Mouse (Mus musculus) ZHBTc4 (cell line): Measurements from ENCODE around the gene Gm10491.

Source experiments
- DNase-seq: peaks from one replicate; pipeline ENCODE4 v3.0.0-alpha.2; 2011; ENCODE audit warnings: low read depth, low spot score

Gm10491 gene

DNA sequence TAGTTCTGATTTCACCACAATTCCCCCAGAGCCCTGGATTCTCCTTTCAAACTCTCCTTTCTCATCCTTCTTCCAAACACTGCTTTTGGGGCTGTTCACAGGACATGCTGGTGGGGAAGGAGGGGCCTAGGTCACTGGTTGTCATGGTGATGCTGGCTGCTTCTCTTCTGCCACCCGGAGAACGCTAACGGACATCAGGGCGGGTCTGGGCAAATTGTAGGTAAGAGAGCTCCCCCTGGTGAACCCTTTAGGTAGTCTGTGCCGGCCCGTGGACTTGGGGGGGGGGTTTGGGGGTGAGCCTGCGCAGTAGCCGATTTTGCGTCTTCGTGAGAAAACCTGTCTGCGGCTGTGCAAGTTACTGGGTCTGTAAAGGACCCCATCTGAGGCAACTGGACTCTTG, 27.8 kb downstream of the Gm10491 start:
- DNase-seq: peak; percentile 90

DNA sequence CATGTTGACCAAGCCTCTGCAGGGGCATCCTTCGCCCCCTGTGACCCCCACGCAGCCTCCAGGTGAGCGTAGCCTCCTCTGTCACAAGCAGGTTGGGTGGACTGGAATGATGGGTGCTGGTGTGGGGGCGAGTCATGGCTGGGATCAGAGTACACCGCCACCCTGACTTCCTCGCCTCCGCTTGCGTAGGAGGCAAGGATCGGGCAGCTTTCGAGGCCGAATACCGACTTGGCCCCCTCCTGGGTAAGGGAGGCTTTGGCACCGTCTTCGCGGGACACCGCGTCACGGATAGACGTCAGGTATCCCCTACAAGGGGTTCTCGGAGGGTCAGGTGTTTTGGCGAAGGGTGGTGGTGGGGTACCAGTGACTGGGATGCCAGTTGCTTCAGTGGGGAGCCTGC, 29.1 kb downstream of the Gm10491 start:
- no peak for DNase-seq

DNA sequence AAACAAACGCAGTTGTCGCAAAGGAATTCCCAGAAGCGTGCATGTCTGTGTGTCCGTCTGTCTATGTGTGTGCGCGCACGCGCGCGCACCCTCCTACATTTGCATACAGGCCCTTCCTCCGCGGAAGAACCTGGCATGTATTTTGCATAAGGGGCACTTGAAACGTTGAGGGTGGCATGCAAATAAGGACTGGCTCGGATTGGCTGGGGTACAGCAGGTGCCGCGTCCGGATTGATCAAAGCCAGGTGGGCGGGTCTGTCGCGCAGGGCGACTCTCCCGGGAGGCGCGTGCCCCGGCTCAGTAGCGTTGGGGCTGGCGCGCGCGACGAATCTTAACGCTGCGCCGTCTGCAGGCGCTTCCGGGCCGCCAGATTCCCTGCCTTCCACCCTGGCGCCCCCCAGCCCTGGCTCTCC, 29.6 kb downstream of the Gm10491 start, which contains the start of gene Pim2:
Gene Pim2 (plus strand): TSS at position 256 of the 413 bp plus-strand sequence.
- DNase-seq: peak; percentile 95

DNA sequence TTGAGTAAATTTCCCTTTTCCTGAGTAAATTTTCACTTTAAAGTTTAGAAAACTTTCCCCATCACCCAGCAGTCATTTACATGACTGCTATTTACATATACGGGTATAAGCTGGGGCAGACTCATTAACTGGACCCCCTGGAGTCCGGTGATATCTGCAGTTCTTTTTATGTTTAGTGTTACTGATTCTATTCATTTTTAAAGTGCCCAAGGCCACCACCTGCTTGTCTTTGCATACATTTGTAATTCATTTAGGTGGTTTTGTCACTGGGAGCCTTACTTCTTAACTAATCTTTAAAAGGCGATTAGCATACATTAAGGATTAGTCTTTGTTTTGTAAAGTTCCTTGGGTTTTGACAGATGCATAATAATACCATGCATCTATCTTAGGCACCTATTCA, 37.8 kb downstream of the Gm10491 start:
- peak; percentile 66 for DNase-seq

DNA sequence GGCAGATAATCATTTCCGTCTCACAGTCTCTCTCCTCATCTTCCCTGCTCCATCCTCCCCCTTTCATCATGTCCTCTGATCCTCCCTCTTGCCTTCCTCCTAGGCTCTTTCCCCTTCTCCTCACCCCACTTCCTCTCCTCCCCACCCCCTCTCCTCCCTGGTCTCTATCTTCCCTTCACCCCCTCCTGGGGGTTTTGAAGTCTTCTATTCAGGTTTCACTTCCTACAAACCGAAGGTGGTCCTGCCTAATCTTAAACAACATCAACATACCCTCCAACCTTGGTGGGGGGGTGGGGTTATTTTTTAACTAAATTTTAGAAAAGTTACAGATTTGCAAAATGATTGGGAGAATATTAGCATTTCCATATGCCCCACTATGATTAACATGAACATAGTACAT, 39.1 kb downstream of the Gm10491 start:
- no peak for DNase-seq

DNA sequence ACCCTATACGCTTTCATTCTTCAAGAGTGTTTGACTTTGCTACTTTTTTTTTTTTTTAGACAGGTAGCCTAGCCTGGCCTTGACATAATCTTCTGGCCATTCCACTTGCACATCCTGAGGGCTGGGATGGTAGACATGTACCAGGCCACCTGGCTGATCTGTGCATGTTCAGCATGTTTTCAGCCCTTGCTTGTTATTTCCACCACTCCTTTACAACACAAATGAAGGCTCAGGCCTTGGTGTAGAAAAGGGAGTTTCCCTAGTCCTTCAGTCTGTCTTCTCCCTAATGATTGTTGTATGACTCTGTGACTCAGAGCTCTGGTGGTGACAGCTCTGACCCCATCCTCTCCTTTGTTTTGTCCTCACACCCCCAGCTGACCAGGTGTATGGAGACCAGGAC, 40.5 kb downstream of the Gm10491 start:
- no peak for DNase-seq

DNA sequence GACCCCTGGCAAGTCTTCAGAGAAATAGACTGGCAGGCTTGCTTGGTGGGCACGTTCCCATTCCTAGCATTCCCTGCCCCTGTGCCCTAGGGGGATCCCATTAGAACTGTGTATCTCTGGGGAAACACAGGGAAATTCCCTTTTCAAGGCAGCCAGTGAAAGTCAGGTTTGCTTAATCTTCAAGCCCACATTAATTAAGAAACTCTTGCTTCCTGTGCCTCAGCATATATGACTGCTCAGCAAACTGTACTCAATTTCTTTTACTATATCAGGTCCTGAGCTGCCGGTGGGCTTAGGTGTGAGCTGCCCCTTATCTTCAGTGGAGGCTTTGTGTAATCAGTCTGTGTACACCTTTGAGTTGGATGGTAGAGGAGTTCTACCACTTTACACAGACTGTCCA, 41.8 kb downstream of the Gm10491 start:
- DNase-seq: no peak

DNA sequence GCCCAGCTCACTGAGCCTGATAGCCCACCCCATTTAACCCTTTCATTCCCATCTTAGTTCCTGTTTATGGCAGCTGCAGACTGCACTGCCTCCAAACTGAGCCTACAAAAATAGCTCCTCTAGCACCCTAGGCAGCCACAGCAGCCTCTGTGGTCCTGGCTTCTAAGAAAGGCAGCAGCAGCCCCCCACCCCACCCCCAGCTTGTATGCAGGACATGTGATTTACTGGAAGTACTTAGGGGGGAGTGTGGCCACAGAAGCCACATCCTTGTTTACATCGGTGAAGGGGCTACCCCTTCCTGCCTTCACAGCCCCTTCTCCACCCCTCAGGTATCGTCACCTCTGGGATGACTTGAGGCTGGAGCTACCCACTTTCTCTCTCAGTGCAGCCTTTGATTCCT, 42.3 kb downstream of the Gm10491 start:
- no peak for DNase-seq

DNA sequence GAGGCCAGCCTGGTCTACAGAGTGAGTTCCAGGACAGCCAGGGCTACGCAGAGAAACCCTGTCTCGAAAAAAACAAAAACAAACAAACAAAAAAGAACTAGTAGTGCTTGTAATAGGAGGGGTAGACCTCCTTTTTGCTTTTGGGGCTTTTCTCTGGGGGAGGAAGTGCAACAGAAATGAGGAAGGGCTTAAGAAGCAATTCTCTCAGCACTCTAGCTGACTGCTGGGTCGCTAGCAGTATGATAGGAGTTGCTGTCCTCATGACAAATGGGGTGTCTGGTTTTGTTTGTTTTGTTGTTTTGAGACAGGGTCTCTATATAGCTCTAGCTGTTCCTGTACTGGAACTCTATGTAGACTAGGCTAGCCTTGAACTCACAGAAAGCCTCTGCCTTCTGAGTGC, 43.1 kb downstream of the Gm10491 start:
- DNase-seq: no peak

DNA sequence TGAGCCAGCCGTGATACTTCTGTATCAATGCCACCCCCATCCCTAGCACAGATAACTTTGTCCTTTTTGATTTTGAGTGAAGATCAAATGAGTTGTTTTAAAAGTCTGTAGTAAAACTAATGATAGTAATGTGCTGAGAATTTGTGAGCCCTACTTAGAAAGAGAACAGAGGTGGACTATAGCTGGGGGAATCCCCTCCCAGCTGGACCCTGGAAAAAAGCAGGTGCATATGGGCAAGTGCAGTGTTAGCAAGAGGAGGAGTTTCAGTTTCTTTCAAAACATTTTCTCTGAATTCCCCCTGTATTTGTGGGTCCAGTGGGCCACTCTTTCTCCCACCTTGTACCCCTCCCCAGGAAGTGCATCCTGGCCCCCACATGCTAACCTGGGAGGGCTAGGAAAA, 44.5 kb downstream of the Gm10491 start:
- no peak for DNase-seq

DNA sequence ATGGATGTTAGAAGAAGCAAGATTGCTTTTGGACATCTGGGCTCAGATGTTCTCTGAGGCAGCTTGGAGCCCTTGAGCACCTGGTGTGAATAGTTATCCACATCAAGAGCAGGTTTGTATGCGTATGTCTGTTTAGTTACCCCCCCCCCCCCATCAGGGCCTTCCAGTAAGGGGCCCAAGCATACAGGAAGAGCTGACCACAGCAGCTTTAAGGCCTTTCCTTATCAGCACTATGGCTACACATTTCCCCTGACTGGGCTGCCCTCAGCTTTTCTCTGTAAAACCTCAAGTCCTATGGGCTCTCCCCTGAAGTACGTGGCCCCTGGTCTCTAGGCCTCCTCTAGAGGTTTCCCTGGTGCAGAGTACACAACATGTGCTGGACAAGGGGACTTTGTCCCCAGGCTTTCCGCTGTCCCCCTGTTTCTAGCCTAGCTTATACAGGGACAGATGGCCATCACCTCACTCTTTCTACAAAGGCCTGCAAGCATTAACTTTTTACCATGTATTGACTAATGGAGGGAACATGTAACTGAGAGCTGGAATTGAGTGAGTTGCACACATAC, 48.4 kb downstream of the Gm10491 start:
- DNase-seq: no peak
